Mouse (Mus musculus) kidney, adult 2 months (tissue): ENCODE measurements around the gene Spata13.

Experiments
- CTCF ChIP-seq: fragments of 200-500 bp; conservative IDR thresholded peaks from 2 replicates; pipeline ENCODE4 v1.5.1; 2011; ENCODE audit warnings: low read depth, mild to moderate bottlenecking, control low read depth, low read length, moderate library complexity, mixed read lengths; ENCODE audit not compliant: insufficient read depth, insufficient read length
- POLR2A ChIP-seq: fragments of 200-500 bp; IDR thresholded peaks from one replicate; pipeline ENCODE4 v1.6.1; 2011; ENCODE audit warnings: low read depth, low read length, control low read depth

GRCm38 (mm10) chr14:60643098-60643870 lies 9.5 kb downstream of the Spata13 start:
- TF ChIP-seq CTCF (no peak), POLR2A (no peak)
